Mouse (Mus musculus) right cerebral cortex, postnatal 10 days (tissue): ENCODE data around the gene Erp27.

Experiments
- DNase-seq, 2 experiments: peaks; one replicate each; pipeline ENCODE4 v3.0.0; 2021; ENCODE audit warnings: low spot score in 2 of 2

The Erp27 gene

DNA sequence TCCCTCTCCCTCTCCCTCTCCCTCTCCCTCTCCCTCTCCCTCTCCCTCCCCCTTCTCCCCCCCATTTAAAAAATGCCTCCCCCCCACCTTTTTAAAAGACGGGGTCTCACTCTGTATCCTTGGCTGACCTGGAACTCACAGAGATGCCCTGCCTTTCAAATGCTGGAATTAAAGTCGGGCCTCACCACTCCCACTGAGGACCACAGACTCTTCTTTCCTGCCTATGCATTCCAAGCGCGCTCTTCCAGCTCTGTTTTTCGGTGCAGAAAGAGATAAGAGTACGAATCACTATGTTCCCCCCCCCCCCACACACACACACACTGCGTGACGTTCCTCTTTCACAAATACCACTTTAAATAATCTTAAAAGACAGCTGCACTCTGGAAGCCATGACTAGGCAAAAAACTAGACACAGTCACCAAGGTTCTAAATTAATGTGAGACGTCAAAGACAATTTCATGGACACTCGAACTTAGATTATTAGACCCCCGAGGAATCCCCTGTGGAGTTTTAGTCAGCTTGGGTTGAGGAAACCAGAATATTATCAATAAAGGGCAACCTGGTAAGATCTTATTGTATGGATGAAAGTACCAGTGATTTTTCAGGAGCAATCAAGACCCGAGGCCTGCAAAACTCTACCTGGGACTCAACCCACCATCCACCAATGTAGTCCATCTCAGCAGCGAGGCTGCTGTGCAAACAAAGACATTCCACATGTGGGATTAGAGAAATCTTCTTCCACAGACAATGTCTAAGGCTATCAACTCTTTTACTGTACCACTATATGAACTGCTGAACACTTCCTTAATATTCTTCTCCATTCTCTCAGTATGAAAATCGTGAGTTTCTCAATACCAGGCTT lies 17.6 kb upstream of the Erp27 start:
- DNase-seq = no peak

- DNase-seq = no peak
Measured at GRCm38 (mm10) chr6:136938331-136939126, 16.5 kb upstream of the Erp27 start.

DNA sequence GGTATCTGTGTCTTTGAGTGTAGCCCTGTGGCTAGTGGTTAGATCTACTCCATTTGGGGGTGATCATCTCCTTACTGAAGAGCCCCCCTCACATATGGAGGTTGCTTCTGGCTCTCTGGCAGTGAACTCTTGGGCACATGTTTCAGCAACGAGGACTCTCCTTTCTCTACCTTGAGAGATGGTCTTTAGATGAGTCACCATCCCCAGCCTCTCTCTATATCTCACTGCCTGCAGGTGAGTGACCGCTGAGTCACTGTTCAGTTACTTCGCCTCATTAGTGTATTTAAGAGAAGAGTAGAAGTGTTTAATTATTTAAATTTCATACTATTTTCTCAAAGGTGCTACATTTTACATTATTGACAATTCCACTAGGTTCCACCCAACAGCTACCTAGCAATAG lies 15.1 kb upstream of the Erp27 start:
- no peak for DNase-seq

DNA sequence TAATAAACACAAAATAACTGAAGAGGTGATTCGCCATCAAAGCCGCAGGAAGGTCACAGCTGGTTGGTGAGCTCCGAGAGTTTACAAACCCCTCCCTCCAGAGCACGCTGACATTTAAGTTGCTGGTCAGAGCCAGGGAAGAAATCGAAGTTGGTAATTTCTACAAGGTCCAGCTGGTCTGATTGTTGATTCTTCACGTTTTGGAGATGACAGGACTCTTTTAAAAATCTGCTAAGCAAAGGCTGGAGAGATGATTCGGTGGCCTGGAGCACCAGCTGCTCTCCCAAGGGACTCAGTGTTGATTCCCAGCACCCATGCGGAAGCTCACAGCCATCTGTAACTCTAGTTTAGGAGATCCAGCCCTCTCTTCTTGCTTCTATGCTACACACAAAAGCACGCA lies 14.4 kb upstream of the Erp27 start:
- no peak for DNase-seq

GRCm38 (mm10) chr6:136935233-136935632 lies 13.3 kb upstream of the Erp27 start:
- no peak for DNase-seq

DNA sequence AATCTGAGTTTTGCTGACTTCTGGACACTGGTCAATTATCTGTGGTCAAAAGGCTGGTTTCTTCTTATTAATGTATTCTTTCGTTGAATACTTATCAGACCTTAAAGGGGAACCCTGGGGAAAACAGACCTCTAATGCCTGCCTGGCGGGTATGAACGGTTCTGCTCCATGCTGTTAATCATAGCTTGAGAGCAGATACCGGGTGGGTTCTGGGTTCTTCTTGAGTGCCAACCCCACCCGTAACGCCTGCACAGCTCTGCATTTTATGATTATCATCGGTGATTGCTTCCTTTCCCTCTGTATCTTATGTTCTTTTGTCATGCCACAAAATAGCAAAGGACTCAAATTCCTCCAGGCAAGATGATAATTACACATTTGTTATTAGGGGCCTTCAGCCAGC lies 12.1 kb upstream of the Erp27 start:
- no peak for DNase-seq

DNA sequence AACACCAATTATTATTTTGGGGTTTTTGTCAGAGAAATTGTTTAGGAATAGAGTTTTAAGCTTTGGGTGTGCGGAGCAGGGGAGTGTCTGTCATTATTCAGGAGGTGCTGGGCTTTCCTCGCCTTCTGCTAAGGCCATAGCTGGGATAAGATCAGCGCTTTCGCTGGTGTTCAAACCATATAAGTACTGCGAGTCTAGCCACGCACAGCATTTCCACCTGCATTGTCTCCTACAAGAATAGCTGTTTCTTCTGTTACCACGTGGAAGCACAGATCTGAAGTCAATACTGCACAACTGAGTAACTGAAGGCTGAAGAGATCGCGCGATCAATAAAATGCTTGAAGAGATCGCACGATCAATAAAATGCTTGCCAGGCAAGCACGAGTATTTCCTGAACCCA lies 9.3 kb upstream of the Erp27 start:
- DNase-seq = no peak

DNA sequence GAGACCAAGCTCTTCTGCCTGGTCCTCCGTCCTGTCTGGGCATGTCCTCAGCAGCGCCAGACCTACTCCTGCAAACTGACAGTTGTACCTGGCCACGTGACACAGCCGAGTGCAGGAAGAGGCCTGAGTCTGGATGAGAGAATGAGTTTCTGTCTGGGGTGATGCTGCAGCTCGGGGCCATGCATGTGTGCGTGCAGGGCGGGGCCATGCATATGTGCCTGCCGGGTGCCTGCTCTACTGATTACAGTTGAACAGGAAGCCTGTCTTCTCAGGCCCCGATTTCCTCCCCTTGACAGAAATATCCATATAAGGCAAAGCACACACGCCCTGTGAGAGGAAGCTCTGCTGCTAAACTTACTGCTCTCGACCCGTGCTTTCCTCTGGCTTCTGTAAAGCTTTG lies 8.7 kb upstream of the Erp27 start:
- peak in 1 of 2 experiments; percentile 38 for DNase-seq

GRCm38 (mm10) chr6:136927626-136928025 lies 5.6 kb upstream of the Erp27 start:
- no peak for DNase-seq

- no peak for DNase-seq
Measured at GRCm38 (mm10) chr6:136925049-136925448, 3.1 kb upstream of the Erp27 start.

GRCm38 (mm10) chr6:136923532-136923931 lies 1.6 kb upstream of the Erp27 start, which contains the start of gene Pde6h:
Gene Pde6h (plus strand): TSS chr6:136923832.
- DNase-seq = no peak

GRCm38 (mm10) chr6:136922871-136923270 lies 891 bp upstream of the Erp27 start:
- DNase-seq = no peak

DNA sequence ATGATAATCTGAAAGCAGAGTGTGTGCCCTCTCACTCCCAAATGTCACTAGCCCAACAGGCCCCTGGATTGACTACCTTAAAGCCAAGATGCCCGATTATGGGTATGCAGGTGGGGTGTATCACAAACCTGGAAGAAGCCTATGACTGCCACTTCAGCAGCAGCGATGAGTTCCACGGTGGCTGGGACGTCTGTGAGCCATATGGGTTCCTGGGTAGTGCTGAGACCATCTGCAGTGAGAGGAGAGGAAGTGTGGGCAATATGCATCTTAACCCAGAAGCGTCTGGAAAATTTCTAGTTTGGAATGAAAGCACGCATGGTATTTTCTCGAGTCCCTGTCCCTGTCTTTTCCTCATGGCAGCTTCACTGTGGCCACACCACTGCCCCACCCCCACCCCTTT lies 379 bp downstream of the Erp27 start:
- DNase-seq = peak; percentile 64 to 71

DNA sequence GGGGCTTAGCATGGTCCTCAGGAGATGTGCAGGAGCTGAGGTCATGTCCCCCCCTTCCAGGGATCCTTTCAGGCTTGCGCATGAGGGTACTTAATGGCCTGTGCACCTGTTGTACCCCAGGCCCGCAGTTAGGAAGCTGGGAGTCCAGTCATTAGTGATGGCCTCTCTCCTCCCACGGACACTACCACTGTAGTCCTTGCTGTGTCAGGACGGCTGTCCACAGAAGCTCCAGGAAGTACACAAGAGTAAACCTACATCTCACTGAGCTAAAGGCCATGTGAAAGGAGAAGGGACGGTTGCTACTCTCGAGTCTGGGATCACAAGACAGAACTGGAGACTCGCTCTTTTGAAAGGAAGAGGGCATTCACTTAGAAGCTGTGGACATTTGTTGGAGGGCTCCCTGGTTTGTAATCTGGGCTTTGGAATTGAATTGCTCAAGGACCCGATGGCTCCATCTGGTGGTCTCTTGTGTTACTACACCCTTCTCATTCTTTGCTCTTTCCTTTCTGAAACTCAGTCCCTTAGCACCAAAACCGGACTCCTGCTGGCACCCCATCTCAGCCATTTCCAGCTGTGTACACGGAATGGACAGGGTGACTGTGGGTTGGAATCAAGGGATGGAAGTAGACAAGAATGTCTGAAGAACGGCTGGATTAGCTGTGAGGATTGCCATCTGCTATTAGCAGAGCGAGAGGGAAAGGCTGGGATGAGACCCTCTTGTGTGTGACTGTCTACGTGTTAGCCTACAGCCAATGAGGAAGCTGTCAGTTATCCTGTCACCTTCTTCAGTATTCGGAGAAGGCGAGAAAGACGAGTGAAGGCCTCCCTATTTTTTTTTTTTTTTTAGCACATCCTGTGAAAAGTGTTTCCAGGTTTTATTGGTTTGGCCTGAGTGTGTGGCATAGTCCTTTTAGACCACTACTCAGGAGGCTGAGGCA lies 1.4 kb downstream of the Erp27 start:
- DNase-seq = peak; percentile 82 to 86

GRCm38 (mm10) chr6:136917885-136918284 lies 4.1 kb downstream of the Erp27 start:
- no peak for DNase-seq

DNA sequence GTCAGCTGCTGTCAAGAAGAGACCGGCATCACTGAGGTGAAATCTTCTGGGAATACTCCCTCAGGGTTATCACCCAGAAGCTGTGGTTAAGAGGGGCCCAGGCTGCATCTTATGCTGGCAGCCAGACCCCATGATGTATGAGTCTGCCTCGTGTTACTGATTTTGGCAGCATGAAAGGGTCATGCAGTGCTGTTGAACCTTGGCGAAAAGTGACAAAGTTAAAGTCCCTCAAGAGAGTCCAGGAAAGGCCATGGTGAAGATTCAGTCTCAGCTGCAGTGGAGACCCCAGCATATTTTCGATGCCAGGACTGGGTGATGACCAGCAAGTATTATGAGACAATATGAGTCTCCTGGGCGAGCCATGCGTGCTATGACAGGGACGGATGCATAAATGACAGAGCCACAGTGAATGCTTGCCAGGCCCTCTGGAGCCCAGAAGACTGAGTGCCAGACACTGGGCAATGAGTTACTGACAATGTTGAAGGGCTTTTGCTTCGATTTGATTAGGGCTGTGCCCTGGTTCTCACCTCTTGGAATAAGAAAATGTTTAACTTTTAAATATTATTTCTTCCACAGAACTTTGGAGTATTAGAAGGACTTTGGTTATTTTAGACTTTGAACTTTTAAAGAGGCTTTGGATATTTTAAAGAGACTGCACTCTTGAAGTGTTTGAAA lies 6.1 kb downstream of the Erp27 start:
- no peak for DNase-seq

DNA sequence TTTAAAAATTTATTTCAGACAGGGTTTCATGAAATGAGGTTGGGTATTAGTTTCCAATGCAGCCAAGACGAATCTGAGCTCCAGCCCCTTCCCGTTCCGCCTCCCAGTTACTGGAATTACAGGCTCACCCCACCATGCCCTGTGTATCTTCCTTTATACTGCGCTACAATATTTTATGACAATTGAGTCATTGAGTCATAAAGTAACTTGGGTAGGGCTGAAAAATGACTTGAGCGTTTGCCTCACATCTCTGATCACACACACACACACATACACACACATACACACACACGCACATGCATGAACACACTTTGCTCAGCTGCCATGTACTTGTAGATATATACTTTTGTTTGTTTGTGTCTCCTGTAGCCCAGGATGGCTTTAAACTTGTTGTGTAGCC lies 7.7 kb downstream of the Erp27 start:
- DNase-seq = no peak

DNA sequence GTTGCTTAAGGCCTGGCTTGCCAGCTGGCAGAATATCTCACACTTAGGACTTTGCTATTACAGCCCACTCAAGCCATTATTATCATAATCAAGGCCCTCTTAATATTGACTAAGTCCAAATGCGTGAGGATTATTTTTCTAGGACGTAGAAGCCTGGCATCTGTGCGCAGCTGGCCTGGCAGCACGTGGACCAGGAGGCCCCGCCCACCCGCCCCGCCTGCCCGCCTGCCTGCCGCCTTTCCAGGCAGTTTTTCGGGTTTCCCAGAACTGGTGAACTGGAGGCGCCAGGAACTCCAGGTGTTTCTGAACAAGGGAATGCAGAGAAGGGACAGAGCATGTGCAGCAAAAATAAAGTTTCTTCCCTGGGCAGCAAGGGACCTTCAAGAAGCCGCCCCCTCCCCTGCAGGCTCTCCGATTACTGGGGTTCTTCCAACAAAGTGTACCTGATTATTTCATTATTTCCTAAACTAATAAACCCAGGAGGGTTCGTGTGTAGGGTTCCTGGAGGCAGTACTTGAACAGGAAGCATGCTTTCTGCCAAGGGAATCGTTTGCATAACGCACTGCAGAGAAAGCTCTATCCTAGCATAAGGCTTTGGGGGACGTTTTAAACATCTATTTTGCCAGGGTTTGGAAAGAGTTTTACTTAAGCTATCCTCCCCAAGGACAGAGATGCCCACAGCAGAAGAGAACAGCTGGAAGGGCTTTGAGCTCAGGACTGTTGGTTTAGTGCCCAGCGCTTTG lies 8.4 kb downstream of the Erp27 start:
- no peak for DNase-seq

- DNase-seq = no peak
Measured at GRCm38 (mm10) chr6:136912751-136913265, 9.2 kb downstream of the Erp27 start.

- no peak for DNase-seq
Measured at GRCm38 (mm10) chr6:136910247-136910890, 11.6 kb downstream of the Erp27 start.
